Comparison of ENCODE assay signal across 26 mouse cellular contexts in the genomic region with DNA sequence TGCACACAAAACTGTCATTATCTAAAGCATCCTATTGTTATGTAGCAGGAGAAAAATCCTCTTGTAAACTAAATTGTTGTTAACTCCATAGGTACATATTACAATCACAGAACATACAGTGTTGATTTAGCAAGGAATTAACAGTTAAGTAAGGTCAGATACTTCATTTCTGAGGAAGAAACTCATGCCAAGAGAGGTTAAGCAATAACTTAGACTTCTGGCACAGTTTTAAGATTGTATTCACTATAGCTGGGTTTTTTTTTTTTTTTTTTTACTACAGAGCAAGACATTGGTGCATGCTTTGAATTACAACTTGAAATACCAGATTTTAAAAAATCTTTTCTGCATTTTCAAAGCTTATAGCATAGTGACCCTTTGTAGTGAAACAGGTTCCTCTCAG. TPM values are rescaled to one million over a fixed set of nuclear protein-coding genes. Genes with fewer than 3 reads are reported as not detected.
A peak's percentile ranks its signal among the peaks of the same experiment; 100 is the strongest.
DNase-seq lines count a peak whose midpoint lies in the region; ATAC-seq and TF ChIP-seq lines count a peak whose summit lies in the region.
"Had no signal": no experiment of that assay in that cellular context is flagged by ENCODE, and none has a peak within 500 bp of the region (broad histone marks: within the 10 kb centered on the region; RNA-seq: fewer than 3 reads in every experiment).

No protein-coding gene starts in this region.

- H3K36me3 ChIP-seq in kidney, adult 2 months (ENCODE audit: control insufficient read depth, insufficient read depth, low read length): no peaks in the 10 kb centered on the region
- H3K36me3 ChIP-seq in lung, embryonic 16.5 days (ENCODE audit: control insufficient read depth, insufficient read depth, low read length): no peaks in the 10 kb centered on the region
- H3K36me3 ChIP-seq: embryonic facial prominence, embryonic 10.5 days; embryonic facial prominence, embryonic 13.5 days; forebrain, embryonic 10.5 days; G1E; heart, embryonic 10.5 days; heart, embryonic 13.5 days had no signal

- H3K27ac ChIP-seq in kidney, adult 2 months (ENCODE audit: insufficient read depth, low read depth, low read length): no peak overlapping the region
- no peak overlapping the region for H3K27ac ChIP-seq in lung, embryonic 16.5 days (ENCODE audit: low read length)
- H3K27ac ChIP-seq: embryonic facial prominence, embryonic 10.5 days; embryonic facial prominence, embryonic 13.5 days; forebrain, embryonic 10.5 days; forebrain, embryonic 13.5 days; heart, adult 2 months; heart, embryonic 10.5 days; heart, embryonic 13.5 days; hindbrain, embryonic 14.5 days had no signal

- no peak for TF ChIP-seq CTCF in kidney, adult 2 months (conservative IDR thresholded peaks at IDR 0.05; ENCODE audit: insufficient read depth, insufficient read length, low read depth, low read length)
- no peak for TF ChIP-seq CTCF in lung, adult 2 months (IDR thresholded peaks at IDR 0.05; ENCODE audit: insufficient read depth, low read length)

- no peak overlapping the region for H3K4me3 ChIP-seq in kidney, adult 2 months (ENCODE audit: insufficient read depth, low read depth, low read length)
- no peak overlapping the region for H3K4me3 ChIP-seq in lung, embryonic 16.5 days (ENCODE audit: low read length)
- no peak overlapping the region for H3K4me3 ChIP-seq in lung, adult 2 months (replicated peaks; ENCODE audit: extremely low read depth, low read depth, low read length)
- H3K4me3 ChIP-seq: embryonic facial prominence, embryonic 10.5 days; embryonic facial prominence, embryonic 13.5 days; erythroblast, embryonic 14.5 days; forebrain, embryonic 10.5 days; forebrain, embryonic 13.5 days; heart, adult 2 months; heart, embryonic 10.5 days; heart, embryonic 13.5 days had no signal

- no peak for TF ChIP-seq POLR2A in kidney, adult 2 months (IDR thresholded peaks at IDR 0.05; ENCODE audit: low read depth, low read length)
- TF ChIP-seq POLR2A in lung, adult 2 months (IDR thresholded peaks at IDR 0.05; ENCODE audit: borderline replicate concordance, extremely low read depth, low read depth, low read length): no peak

- ATAC-seq in lung, embryonic 16.5 days (ENCODE audit: low read depth): peak; percentile 17; the same call in 1 of the 2 replicates
- ATAC-seq: forebrain, embryonic 13.5 days; forebrain, embryonic 16.5 days had no signal

- no peaks in the 10 kb centered on the region for H3K27me3 ChIP-seq in kidney, adult 2 months (replicated peaks; ENCODE audit: control insufficient read depth, insufficient read depth, low read length)
- no peaks in the 10 kb centered on the region for H3K27me3 ChIP-seq in lung, embryonic 16.5 days (ENCODE audit: control insufficient read depth, insufficient read depth, low read depth, low read length)
- H3K27me3 ChIP-seq: CH12.LX; embryonic facial prominence, embryonic 13.5 days; forebrain, embryonic 13.5 days; heart, embryonic 13.5 days had no signal

- DNase-seq in kidney, adult 2 months: peak; percentile 42
- no peak for DNase-seq in kidney, postnatal 10 days
- DNase-seq in lung, adult 2 months: no peak
- DNase-seq in lung, postnatal 36 days: peak; percentile 33
- DNase-seq in lung, adult 18-20 months: no peak
- DNase-seq in B cell, adult 2 months: no peak
- DNase-seq: adrenal gland, adult 8-10 months; adrenal gland, postnatal 25 days; embryo, embryonic 11 days; gastrocnemius, postnatal 10 days; gastrocnemius, postnatal 36 days; heart, adult 2 months; heart, postnatal 14 days; heart, postnatal 4 days had no signal

- H3K4me1 ChIP-seq in kidney, adult 2 months (ENCODE audit: control insufficient read depth, insufficient read depth, low read length): no peaks in the 10 kb centered on the region
- H3K4me1 ChIP-seq in lung, embryonic 16.5 days (replicated peaks; ENCODE audit: control insufficient read depth, insufficient read depth, low read length): no peaks in the 10 kb centered on the region
- H3K4me1 ChIP-seq in lung, adult 2 months (ENCODE audit: control insufficient read depth, insufficient read depth, low read length): no peaks in the 10 kb centered on the region
- H3K4me1 ChIP-seq: embryonic facial prominence, embryonic 10.5 days; embryonic facial prominence, embryonic 13.5 days; forebrain, embryonic 10.5 days; forebrain, embryonic 13.5 days; heart, embryonic 10.5 days had no signal

- H3K9ac ChIP-seq in lung, embryonic 16.5 days (ENCODE audit: low read length): no peak overlapping the region
- H3K9ac ChIP-seq: embryonic facial prominence, embryonic 13.5 days; forebrain, embryonic 13.5 days; heart, embryonic 13.5 days; hindbrain, embryonic 14.5 days had no signal

- H3K9me3 ChIP-seq in lung, embryonic 16.5 days (ENCODE audit: control insufficient read depth, low read length): no peaks in the 10 kb centered on the region
- H3K9me3 ChIP-seq: embryonic facial prominence, embryonic 10.5 days; embryonic facial prominence, embryonic 13.5 days; forebrain, embryonic 10.5 days; forebrain, embryonic 13.5 days; G1E; heart, embryonic 10.5 days had no signal

- H3K4me2 ChIP-seq in lung, embryonic 16.5 days (ENCODE audit: low read depth, low read length): no peak overlapping the region
- H3K4me2 ChIP-seq: embryonic facial prominence, embryonic 13.5 days; forebrain, embryonic 13.5 days; heart, embryonic 13.5 days; hindbrain, embryonic 14.5 days had no signal

RNA-seq across cellular contexts. Expression of a gene that starts 24.5 kb away (rescaled TPM):
- polyA plus RNA-seq in kidney, adult 2 months (2012; rRNA removed): 2.7 and 2.8 TPM in 2 replicates
- 12.1 and 12.6 TPM in 2 replicates for polyA plus RNA-seq in lung, embryonic 16.5 days (2015; fragmentation: Nextera tagmentation; extraction: Ambion mirVana)
- 3.5 and 4.0 TPM in 2 replicates for polyA plus RNA-seq in lung, adult 2 months (2012; rRNA removed)

Comparison
In these comparisons a context has a peak if more than half of its experiments do, and no peak if none do; other contexts are left out.
1. DNase-seq: peak in kidney, adult 2 months (single experiment) and lung, postnatal 36 days (single experiment); none in kidney, postnatal 10 days (single experiment), lung, adult 2 months (single experiment), lung, adult 18-20 months (0 of 2) and B cell, adult 2 months (0 of 2).